ENCODE assay signal across 8 mouse cellular contexts in the genomic region with DNA sequence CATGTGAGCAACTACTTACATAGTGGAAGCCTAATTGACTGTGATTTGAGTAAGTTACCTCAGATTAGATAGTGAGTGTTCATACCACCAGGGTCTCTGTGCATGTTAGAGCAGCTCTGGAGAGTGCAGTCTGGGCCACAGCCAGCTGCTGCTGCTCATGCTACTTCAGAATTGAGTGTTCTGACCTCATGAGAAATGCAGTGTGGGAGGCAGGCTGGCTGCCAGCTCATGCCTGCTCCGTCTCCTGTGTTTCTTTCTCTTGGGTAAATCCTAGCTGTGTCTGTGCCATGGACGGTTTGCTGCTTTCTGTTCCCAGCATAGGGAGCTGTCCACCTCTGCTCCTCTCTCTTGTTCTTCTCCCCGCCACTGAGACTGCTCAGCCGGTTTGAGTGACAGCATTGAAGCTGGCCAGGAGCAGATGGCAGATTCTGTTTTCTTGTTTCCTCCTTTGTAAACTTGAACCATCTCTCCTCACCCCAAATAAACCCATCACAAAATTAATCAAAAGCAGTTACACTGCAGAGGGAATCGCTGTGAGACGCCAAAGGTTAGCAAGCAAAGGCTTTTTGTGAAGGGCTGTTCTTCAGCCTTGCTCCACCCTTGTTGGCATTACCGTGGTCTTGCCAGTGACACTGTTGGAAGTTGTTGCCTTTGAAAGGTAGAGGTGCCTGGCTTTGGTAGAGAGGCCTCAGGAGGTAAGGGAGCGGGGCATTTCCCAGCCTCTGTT. TPM values are rescaled to one million over a fixed set of nuclear protein-coding genes. Genes with fewer than 3 reads are reported as not detected.
DNase-seq lines count a peak whose midpoint lies in the region; ATAC-seq and TF ChIP-seq lines count a peak whose summit lies in the region.

No protein-coding gene starts in this region.

- H3K4me2 ChIP-seq in hindbrain, embryonic 16.5 days (ENCODE audit: low read length): peak overlapping the region; percentile 9; the same call in 1 of the 2 replicates
- peak overlapping the region; percentile 5; the same call in 1 of the 2 replicates for H3K4me2 ChIP-seq in midbrain, embryonic 12.5 days (replicated peaks)

- no peaks in the 10 kb centered on the region for H3K9me3 ChIP-seq in hindbrain, embryonic 16.5 days (ENCODE audit: control insufficient read depth, low read length)
- H3K9me3 ChIP-seq in midbrain, embryonic 12.5 days: no peaks in the 10 kb centered on the region

- intact Hi-C loops in gastrocnemius, adult 2 months (cut with DNase I): no loop called here
- intact Hi-C loops in left cerebral cortex, postnatal 10 days (cut with DNase I): no loop called here

- no peaks in the 10 kb centered on the region for H3K36me3 ChIP-seq in liver, adult 2 months (ENCODE audit: control insufficient read depth, insufficient read depth, low read length)
- H3K36me3 ChIP-seq in hindbrain, embryonic 16.5 days (ENCODE audit: control insufficient read depth, insufficient read depth, low read length): no peaks in the 10 kb centered on the region
- peaks cover 1% of the 10 kb centered on the region; the same call in 1 of the 2 replicates for H3K36me3 ChIP-seq in midbrain, embryonic 12.5 days
- no peaks in the 10 kb centered on the region; the same call in 1 of the 2 replicates for H3K36me3 ChIP-seq in testis, adult 2 months (ENCODE audit: control insufficient read depth, insufficient read depth, low read length)

- no peak for TF ChIP-seq CTCF in liver, adult 2 months (IDR thresholded peaks at IDR 0.05; ENCODE audit: low read depth, low read length)
- no peak for TF ChIP-seq CTCF in gastrocnemius, adult 2 months (IDR thresholded peaks at IDR 0.05)
- no peak for TF ChIP-seq CTCF in testis, adult 2 months (IDR thresholded peaks at IDR 0.05; ENCODE audit: control insufficient read depth, insufficient read depth, insufficient replicate concordance, low read depth, low read length)

- TF ChIP-seq POLR2A in liver, adult 2 months (IDR thresholded peaks at IDR 0.05; ENCODE audit: extremely low read depth, insufficient read depth, low read length): no peak
- TF ChIP-seq POLR2A in testis, adult 2 months (IDR thresholded peaks at IDR 0.05; ENCODE audit: control insufficient read depth, low read depth, low read length): no peak

- DNase-seq in liver, adult 2 months (ENCODE audit: extremely low read depth, low read depth, low spot score): peak; percentile 60
- DNase-seq in liver: no peak
- DNase-seq in cerebellum, adult 11-12 months: peak; percentile 59
- DNase-seq in gastrocnemius, adult 2 months: peak; percentile 77
- DNase-seq in left cerebral cortex, postnatal 10 days (ENCODE audit: extremely low spot score in 1 of 2, low spot score in 2 of 2): peak; percentile 50 to 73

- no peak overlapping the region for H3K4me3 ChIP-seq in liver, adult 2 months (ENCODE audit: insufficient read depth, low read depth, low read length)
- peak overlapping the region; percentile 35 for H3K4me3 ChIP-seq in gastrocnemius, adult 2 months
- H3K4me3 ChIP-seq in hindbrain, embryonic 16.5 days (ENCODE audit: low read length): no peak overlapping the region
- H3K4me3 ChIP-seq in midbrain, embryonic 12.5 days: no peak overlapping the region
- H3K4me3 ChIP-seq in testis, adult 2 months (ENCODE audit: control insufficient read depth, low read depth, low read length): no peak overlapping the region

- H3K27me3 ChIP-seq in liver, adult 2 months (ENCODE audit: control insufficient read depth, insufficient read depth, low read length): no peaks in the 10 kb centered on the region
- no peaks in the 10 kb centered on the region for H3K27me3 ChIP-seq in hindbrain, embryonic 16.5 days (replicated peaks; ENCODE audit: control insufficient read depth, insufficient read depth, low read length)
- no peaks in the 10 kb centered on the region for H3K27me3 ChIP-seq in midbrain, embryonic 12.5 days
- H3K27me3 ChIP-seq in testis, adult 2 months (ENCODE audit: control insufficient read depth, insufficient read depth, low read length): no peaks in the 10 kb centered on the region

- H3K9ac ChIP-seq in liver, adult 2 months (ENCODE audit: low read depth, low read length): no peak overlapping the region
- H3K9ac ChIP-seq in hindbrain, embryonic 16.5 days (ENCODE audit: low read depth, low read length): 0 out of 2 replicates have a peak overlapping the region, but pooled peaks have one; percentile 28
- H3K9ac ChIP-seq in midbrain, embryonic 12.5 days (replicated peaks): no peak overlapping the region; the same call in 1 of the 2 replicates

- ATAC-seq in hindbrain, embryonic 16.5 days: peak; percentile 61
- peak; percentile 63 for ATAC-seq in midbrain, embryonic 12.5 days (ENCODE audit: low FRiP score, low read depth)

- peaks cover 49% of the 10 kb centered on the region for H3K79me2 ChIP-seq in liver, adult 2 months (ENCODE audit: control insufficient read depth, insufficient read depth, low read length)

- whole genome bisulfite sequencing in liver, adult 2 months: 30% methylated on average over 8 of the region's 8 CpGs
- 27% methylated on average over 8 of the region's 8 CpGs for WGBS in hindbrain, embryonic 16.5 days
- WGBS in midbrain, embryonic 12.5 days: 43% methylated on average over 8 of the region's 8 CpGs

- no peak overlapping the region for H3K27ac ChIP-seq in liver, adult 2 months (replicated peaks; ENCODE audit: insufficient read depth, low read depth, low read length)
- H3K27ac ChIP-seq in gastrocnemius, adult 2 months: peak overlapping the region; percentile 82
- peak overlapping the region; percentile 68 for H3K27ac ChIP-seq in hindbrain, embryonic 16.5 days (ENCODE audit: low read depth, low read length)
- H3K27ac ChIP-seq in midbrain, embryonic 12.5 days (replicated peaks): peak overlapping the region; percentile 70
- H3K27ac ChIP-seq in testis, adult 2 months (ENCODE audit: control insufficient read depth, insufficient read depth, low read depth, low read length): peak overlapping the region; percentile 43

- peaks cover 28% of the 10 kb centered on the region for H3K4me1 ChIP-seq in liver, adult 2 months (ENCODE audit: control insufficient read depth, insufficient read depth, low read length)
- H3K4me1 ChIP-seq in hindbrain, embryonic 16.5 days (ENCODE audit: control insufficient read depth, insufficient read depth, low read depth, low read length): peaks cover 48% of the 10 kb centered on the region
- H3K4me1 ChIP-seq in midbrain, embryonic 12.5 days: peaks cover 70% of the 10 kb centered on the region
- peaks cover 20% of the 10 kb centered on the region for H3K4me1 ChIP-seq in testis, adult 2 months (ENCODE audit: control insufficient read depth, insufficient read depth, low read length)

RNA-seq across cellular contexts. Expression of gene Ptpn1, which starts 10.5 kb away (rescaled TPM):
- total RNA-seq in liver, adult 2 months (2014; rRNA removed): 6.5 and 7.9 TPM in 2 replicates
- 17.3 and 20.2 TPM in 2 replicates for polyA plus RNA-seq in liver, adult 2 months (2012; rRNA removed)
- 10 to 100 TPM; 15.4 to 19.6 TPM for total RNA-seq in gastrocnemius, adult 2 months (2021)
- 64.8 and 69.2 TPM in 2 replicates for polyA plus RNA-seq in hindbrain, embryonic 16.5 days (2015; fragmentation: Nextera tagmentation; extraction: Ambion mirVana)
- total RNA-seq in left cerebral cortex, postnatal 10 days (2021): 10 to 100 TPM; 54.8 to 65.3 TPM
- polyA plus RNA-seq in midbrain, embryonic 12.5 days (2016; fragmentation: Nextera tagmentation; extraction: Ambion mirVana): 114 and 117 TPM in 2 replicates
- polyA plus RNA-seq in testis, adult 2 months (2012; rRNA removed): 30.9 and 34.7 TPM in 2 replicates
